Mouse (Mus musculus) testis, adult 2 months (tissue): ENCODE data around the gene Fau.

Experiments
- CTCF ChIP-seq: fragments of 200-500 bp; IDR thresholded peaks from 2 replicates; pipeline ENCODE4 v1.5.1; 2012; ENCODE audit warnings: low read depth, mild to moderate bottlenecking, inconsistent platforms, low read length, moderate library complexity; ENCODE audit not compliant: control insufficient read depth, insufficient read depth, insufficient replicate concordance
- POLR2A ChIP-seq: fragments of 200-500 bp; IDR thresholded peaks from 2 replicates; pipeline ENCODE4 v1.6.1; 2012; ENCODE audit warnings: low read depth, mild to moderate bottlenecking, inconsistent platforms, low read length, moderate library complexity; ENCODE audit not compliant: control insufficient read depth

DNA sequence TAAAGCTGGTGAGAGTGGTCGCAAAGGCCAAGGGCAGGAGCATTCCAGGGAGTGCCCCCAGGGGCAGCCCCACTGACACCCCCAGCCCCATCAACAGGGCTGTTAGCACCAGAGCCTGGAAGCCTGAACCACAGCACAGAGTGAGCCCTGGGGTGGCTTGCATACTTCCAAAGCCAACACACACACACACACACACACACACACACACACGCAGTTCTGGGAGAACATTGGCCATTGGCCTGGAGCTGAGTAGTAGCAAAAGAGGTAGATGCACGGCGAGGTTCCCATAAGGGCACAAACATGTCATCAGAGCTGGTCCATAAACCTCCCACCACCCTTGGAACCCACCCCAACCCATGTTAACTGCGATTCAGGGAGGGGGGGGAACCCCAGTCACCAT lies 8.9 kb downstream of the Fau start:
- no peak for TF ChIP-seq POLR2A
- TF ChIP-seq CTCF: no peak
